Mouse (Mus musculus): ENCODE results near the gene Col19a1. TPM values are rescaled to one million over a fixed set of nuclear protein-coding genes. Genes with fewer than 3 reads are reported as not detected.
A peak's percentile ranks its signal among the peaks of the same experiment; 100 is the strongest.

The Col19a1 gene
- polyA plus RNA-seq, 1 experiment from 2014 or later = 0.45 TPM

DNA sequence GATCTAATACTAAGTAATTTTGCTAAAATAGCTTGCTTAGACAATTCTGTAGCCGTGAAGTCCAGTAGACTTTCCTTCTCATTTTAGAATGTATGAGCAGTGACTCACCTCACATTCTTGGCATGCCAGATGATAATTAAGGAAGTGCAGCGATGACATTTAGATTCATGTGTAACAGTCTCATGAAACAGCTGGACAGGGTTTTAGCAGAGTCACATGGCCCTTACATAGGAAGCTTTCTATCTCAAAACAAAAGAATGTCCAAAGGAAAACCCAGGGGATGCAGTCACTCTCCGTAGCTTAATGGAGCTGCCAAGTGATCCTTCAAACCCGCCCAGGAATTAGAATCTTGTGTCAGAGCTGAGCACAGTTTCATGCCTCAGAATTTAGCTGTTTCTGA lies 33.8 kb downstream of the Col19a1 start:
- ATAC-seq (replicated peaks; ENCODE audit: insufficient number of reproducible peaks, low FRiP score, low TSS enrichment, low read depth) (no peak), DNase-seq (ENCODE audit: low spot score) (peak; percentile 39)
- Histone ChIP-seq H3K27ac (replicated peaks; ENCODE audit: low read depth, low read length) (no peak overlapping the region), H3K4me2 (ENCODE audit: low read depth, low read length) (no peak overlapping the region), H3K4me1 (ENCODE audit: control insufficient read depth, insufficient read depth, low read length) (no peaks in the 10 kb centered on the region), H3K9ac (replicated peaks; ENCODE audit: low read length) (no peak overlapping the region), H3K9me3 (replicated peaks; ENCODE audit: control insufficient read depth, low read length) (no peaks in the 10 kb centered on the region), H3K27me3 (ENCODE audit: control insufficient read depth, insufficient read depth, low read length) (no peaks in the 10 kb centered on the region), H3K4me3 (ENCODE audit: low read depth, low read length) (no peak overlapping the region), H3K36me3 (replicated peaks; ENCODE audit: control insufficient read depth, insufficient read depth, low read depth, low read length) (no peaks in the 10 kb centered on the region)
- 33% methylated on average over 4 of the region's 4 CpGs for WGBS

DNA sequence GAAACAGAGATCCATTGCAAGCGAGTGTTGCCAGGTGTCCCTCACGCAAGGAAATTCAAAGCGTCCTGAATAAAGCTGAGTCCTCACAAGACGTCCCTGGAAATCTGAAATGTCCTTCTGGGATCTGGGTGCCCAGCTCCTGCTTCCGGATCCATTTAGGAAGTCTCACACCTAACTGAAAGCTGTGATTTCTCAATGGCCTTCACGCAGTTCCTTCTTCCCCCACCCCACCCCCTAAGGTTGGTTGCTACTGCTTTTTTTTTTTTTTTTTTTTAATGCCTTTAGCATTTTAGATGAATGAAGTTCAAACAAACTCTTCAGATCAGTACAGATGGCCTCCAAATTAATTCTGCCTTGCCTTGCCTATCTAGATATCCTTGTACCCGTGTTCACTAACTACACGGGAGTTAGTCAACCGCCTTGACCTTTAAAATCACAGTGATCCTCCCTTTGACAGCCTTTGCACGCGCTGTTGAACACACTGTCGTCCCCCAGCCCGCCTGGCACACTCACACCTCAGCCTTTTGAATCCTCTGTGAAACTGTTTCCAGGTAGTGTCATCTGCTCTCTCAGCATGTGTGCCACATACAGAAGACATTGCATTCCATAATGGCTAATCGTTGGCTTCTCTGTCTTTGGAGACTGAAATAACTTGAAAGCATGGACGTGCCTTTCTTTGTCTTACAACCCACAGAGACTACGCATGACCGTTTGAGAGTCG lies 36.6 kb downstream of the Col19a1 start:
- H3K4me3 ChIP-seq (ENCODE audit: low read depth, low read length) = no peak overlapping the region
- no peak overlapping the region for H3K27ac ChIP-seq (replicated peaks; ENCODE audit: low read depth, low read length)
- no peak overlapping the region for H3K4me2 ChIP-seq (ENCODE audit: low read depth, low read length)
- no peaks in the 10 kb centered on the region for H3K27me3 ChIP-seq (ENCODE audit: control insufficient read depth, insufficient read depth, low read length)
- H3K9me3 ChIP-seq (replicated peaks; ENCODE audit: control insufficient read depth, low read length) = no peaks in the 10 kb centered on the region
- no peak overlapping the region for H3K9ac ChIP-seq (replicated peaks; ENCODE audit: low read length)
- H3K4me1 ChIP-seq (ENCODE audit: control insufficient read depth, insufficient read depth, low read length) = no peaks in the 10 kb centered on the region
- ATAC-seq (replicated peaks; ENCODE audit: insufficient number of reproducible peaks, low FRiP score, low TSS enrichment, low read depth) = no peak
- H3K36me3 ChIP-seq (replicated peaks; ENCODE audit: control insufficient read depth, insufficient read depth, low read depth, low read length) = no peaks in the 10 kb centered on the region
- DNase-seq (ENCODE audit: low spot score) = no peak
- 79% methylated on average over 18 of the region's 18 CpGs for whole genome bisulfite sequencing

DNA sequence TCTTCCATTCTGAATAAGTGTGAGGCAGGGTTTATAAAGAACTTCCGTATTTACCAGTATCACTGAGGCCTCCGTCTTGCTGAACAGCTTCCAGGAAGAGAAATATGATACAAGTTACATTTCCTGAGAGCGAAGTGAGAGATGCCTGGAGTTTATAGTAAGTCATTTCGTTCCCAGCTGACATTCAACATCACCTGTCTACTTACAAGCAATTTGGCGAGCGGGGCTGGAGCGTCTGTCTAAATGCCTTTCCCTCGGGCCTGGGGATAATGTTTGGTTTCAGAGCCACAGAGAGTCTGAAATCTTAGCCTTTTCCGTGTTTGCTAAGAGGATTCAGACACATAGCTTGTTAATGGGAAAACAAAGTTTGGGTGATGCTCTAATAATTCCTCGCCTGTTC lies 37.2 kb downstream of the Col19a1 start:
- Histone ChIP-seq H3K36me3 (replicated peaks; ENCODE audit: control insufficient read depth, insufficient read depth, low read depth, low read length) (no peaks in the 10 kb centered on the region), H3K27me3 (ENCODE audit: control insufficient read depth, insufficient read depth, low read length) (no peaks in the 10 kb centered on the region), H3K9ac (replicated peaks; ENCODE audit: low read length) (no peak overlapping the region), H3K4me1 (ENCODE audit: control insufficient read depth, insufficient read depth, low read length) (no peaks in the 10 kb centered on the region), H3K27ac (replicated peaks; ENCODE audit: low read depth, low read length) (no peak overlapping the region), H3K4me3 (ENCODE audit: low read depth, low read length) (no peak overlapping the region), H3K9me3 (replicated peaks; ENCODE audit: control insufficient read depth, low read length) (no peaks in the 10 kb centered on the region), H3K4me2 (ENCODE audit: low read depth, low read length) (no peak overlapping the region)
- no peak for ATAC-seq (replicated peaks; ENCODE audit: insufficient number of reproducible peaks, low FRiP score, low TSS enrichment, low read depth)
- peak; percentile 43 for DNase-seq (ENCODE audit: low spot score)
- WGBS = 42% methylated on average over 10 of the region's 10 CpGs

DNA sequence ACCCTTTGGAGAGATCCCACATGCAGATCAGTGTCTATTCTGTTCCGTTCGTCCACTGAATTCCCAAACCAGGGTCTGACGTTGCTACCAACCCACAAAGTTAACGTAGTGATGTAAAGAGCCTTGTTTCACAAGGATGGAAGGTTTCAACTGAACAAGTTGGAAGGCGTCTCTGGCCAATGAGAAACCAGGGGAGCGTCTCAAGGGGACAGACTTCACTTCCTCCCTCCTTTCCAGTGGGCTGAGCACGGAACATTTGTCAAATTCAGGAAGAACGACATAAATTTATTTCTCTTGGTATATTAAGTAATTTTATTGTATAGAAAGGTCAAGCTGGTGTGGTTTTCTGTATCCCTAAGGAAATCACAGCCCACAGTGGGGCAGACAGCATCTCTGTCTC lies 38.2 kb downstream of the Col19a1 start:
- H3K27me3 ChIP-seq (ENCODE audit: control insufficient read depth, insufficient read depth, low read length) = no peaks in the 10 kb centered on the region
- no peak overlapping the region for H3K4me3 ChIP-seq (ENCODE audit: low read depth, low read length)
- H3K27ac ChIP-seq (replicated peaks; ENCODE audit: low read depth, low read length) = no peak overlapping the region
- H3K9ac ChIP-seq (replicated peaks; ENCODE audit: low read length) = no peak overlapping the region
- H3K4me2 ChIP-seq (ENCODE audit: low read depth, low read length) = no peak overlapping the region
- no peaks in the 10 kb centered on the region for H3K36me3 ChIP-seq (replicated peaks; ENCODE audit: control insufficient read depth, insufficient read depth, low read depth, low read length)
- H3K9me3 ChIP-seq (replicated peaks; ENCODE audit: control insufficient read depth, low read length) = no peaks in the 10 kb centered on the region
- H3K4me1 ChIP-seq (ENCODE audit: control insufficient read depth, insufficient read depth, low read length) = no peaks in the 10 kb centered on the region
- no peak for DNase-seq (ENCODE audit: low spot score)
- no peak for ATAC-seq (replicated peaks; ENCODE audit: insufficient number of reproducible peaks, low FRiP score, low TSS enrichment, low read depth)
- WGBS = 77% methylated on average over 8 of the region's 8 CpGs

DNA sequence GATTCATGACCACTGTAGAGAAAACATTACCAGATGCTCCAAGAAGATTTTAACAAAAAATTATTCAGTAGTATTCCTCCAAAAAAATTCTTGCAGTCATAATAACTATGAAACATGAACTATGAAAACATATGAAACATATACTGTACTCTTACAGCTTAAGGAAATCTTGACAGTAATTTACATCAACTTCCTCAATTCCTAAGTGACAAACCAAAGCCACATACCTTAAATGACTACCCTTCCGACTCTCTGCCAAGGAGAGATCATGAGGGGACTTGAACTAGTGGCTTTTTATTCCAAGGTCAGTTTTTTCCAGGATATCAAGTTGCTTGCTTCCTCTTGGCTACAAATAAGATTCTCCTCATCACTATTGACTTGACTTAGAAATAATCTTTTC lies 39.7 kb downstream of the Col19a1 start:
- no peak overlapping the region for H3K4me3 ChIP-seq (ENCODE audit: low read depth, low read length)
- H3K27me3 ChIP-seq (ENCODE audit: control insufficient read depth, insufficient read depth, low read length) = no peaks in the 10 kb centered on the region
- H3K9ac ChIP-seq (replicated peaks; ENCODE audit: low read length) = no peak overlapping the region
- H3K4me1 ChIP-seq (ENCODE audit: control insufficient read depth, insufficient read depth, low read length) = no peaks in the 10 kb centered on the region
- 79% methylated on average over 1 of the region's 1 CpGs for WGBS
- no peaks in the 10 kb centered on the region for H3K9me3 ChIP-seq (replicated peaks; ENCODE audit: control insufficient read depth, low read length)
- ATAC-seq (replicated peaks; ENCODE audit: insufficient number of reproducible peaks, low FRiP score, low TSS enrichment, low read depth) (no peak), DNase-seq (ENCODE audit: low spot score) (no peak)
- H3K36me3 ChIP-seq (replicated peaks; ENCODE audit: control insufficient read depth, insufficient read depth, low read depth, low read length) = no peaks in the 10 kb centered on the region
- H3K4me2 ChIP-seq (ENCODE audit: low read depth, low read length) = no peak overlapping the region
- H3K27ac ChIP-seq (replicated peaks; ENCODE audit: low read depth, low read length) = no peak overlapping the region

DNA sequence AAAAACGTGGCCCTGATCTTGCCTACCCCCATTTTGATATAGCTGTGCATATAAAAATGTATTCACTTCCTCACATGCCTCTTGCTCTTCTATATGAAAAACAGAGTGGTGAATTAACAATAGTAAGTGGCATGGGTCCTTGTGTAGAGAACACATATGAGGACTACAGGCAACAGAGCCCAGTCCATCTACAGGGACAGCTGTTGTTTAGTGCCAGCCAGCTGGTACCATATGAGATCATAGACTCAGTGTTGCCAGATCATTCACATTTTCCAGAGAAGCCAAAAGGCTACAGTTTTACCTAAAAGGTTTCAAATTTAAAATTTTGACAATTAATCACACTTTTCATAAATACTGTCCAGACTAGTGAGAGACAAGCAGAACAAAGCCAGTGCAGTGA lies 47.4 kb downstream of the Col19a1 start:
- Histone ChIP-seq H3K9ac (replicated peaks; ENCODE audit: low read length) (no peak overlapping the region), H3K4me3 (ENCODE audit: low read depth, low read length) (no peak overlapping the region), H3K9me3 (replicated peaks; ENCODE audit: control insufficient read depth, low read length) (no peaks in the 10 kb centered on the region), H3K27me3 (ENCODE audit: control insufficient read depth, insufficient read depth, low read length) (no peaks in the 10 kb centered on the region), H3K36me3 (replicated peaks; ENCODE audit: control insufficient read depth, insufficient read depth, low read depth, low read length) (no peaks in the 10 kb centered on the region), H3K27ac (replicated peaks; ENCODE audit: low read depth, low read length) (no peak overlapping the region), H3K4me2 (ENCODE audit: low read depth, low read length) (no peak overlapping the region), H3K4me1 (ENCODE audit: control insufficient read depth, insufficient read depth, low read length) (no peaks in the 10 kb centered on the region)
- WGBS = 68% methylated on average over 1 of the region's 1 CpGs
- ATAC-seq (replicated peaks; ENCODE audit: insufficient number of reproducible peaks, low FRiP score, low TSS enrichment, low read depth) (no peak), DNase-seq (ENCODE audit: low spot score) (no peak)

DNA sequence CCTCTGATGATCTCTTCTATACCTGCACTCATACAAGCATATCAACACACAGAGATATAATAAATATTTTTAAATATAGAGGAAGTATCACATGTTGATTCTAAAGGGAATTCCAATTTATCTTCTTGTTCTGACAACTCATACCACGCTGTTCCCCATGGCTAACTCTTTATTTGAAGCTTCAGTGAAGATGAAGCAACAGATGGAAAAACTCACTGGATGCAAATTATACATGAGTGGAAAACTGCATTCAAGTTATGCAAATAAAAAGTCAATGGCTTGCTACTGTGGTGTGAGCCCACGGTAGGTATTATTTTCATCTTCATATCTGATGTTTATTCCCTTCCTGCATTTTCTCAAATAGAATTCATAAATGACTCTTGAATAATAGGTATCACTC lies 60.1 kb downstream of the Col19a1 start:
- Histone ChIP-seq H3K9me3 (replicated peaks; ENCODE audit: control insufficient read depth, low read length) (no peaks in the 10 kb centered on the region), H3K27me3 (ENCODE audit: control insufficient read depth, insufficient read depth, low read length) (no peaks in the 10 kb centered on the region), H3K9ac (replicated peaks; ENCODE audit: low read length) (no peak overlapping the region), H3K4me3 (ENCODE audit: low read depth, low read length) (no peak overlapping the region), H3K4me2 (ENCODE audit: low read depth, low read length) (no peak overlapping the region), H3K4me1 (ENCODE audit: control insufficient read depth, insufficient read depth, low read length) (no peaks in the 10 kb centered on the region), H3K36me3 (replicated peaks; ENCODE audit: control insufficient read depth, insufficient read depth, low read depth, low read length) (no peaks in the 10 kb centered on the region), H3K27ac (replicated peaks; ENCODE audit: low read depth, low read length) (no peak overlapping the region)
- DNase-seq (ENCODE audit: low spot score) (no peak), ATAC-seq (replicated peaks; ENCODE audit: insufficient number of reproducible peaks, low FRiP score, low TSS enrichment, low read depth) (no peak)
- 87% methylated on average over 2 of the region's 2 CpGs for WGBS

DNA sequence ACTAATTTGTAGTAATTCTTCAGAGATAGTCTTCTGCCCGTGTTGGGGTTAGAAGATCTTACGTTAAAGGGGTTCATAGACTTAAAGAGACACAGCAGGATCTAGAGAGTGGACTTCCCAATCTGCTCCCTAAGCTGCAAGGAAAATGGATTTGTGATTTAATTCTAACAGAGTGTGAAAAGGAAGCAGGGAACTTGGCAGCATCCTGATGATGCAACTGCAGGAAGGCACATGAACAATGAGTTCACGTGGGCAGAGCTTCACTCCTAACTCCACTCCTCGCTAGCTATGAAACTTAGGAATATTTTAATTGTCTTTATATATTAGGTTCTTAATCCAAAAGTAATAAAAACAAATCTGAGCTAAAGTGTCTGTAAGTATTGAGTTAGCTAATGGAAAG lies 69.8 kb downstream of the Col19a1 start:
- Histone ChIP-seq H3K4me3 (ENCODE audit: low read depth, low read length) (no peak overlapping the region), H3K27ac (replicated peaks; ENCODE audit: low read depth, low read length) (no peak overlapping the region), H3K36me3 (replicated peaks; ENCODE audit: control insufficient read depth, insufficient read depth, low read depth, low read length) (no peaks in the 10 kb centered on the region), H3K9ac (replicated peaks; ENCODE audit: low read length) (no peak overlapping the region), H3K4me1 (ENCODE audit: control insufficient read depth, insufficient read depth, low read length) (no peaks in the 10 kb centered on the region), H3K4me2 (ENCODE audit: low read depth, low read length) (no peak overlapping the region), H3K27me3 (ENCODE audit: control insufficient read depth, insufficient read depth, low read length) (no peaks in the 10 kb centered on the region), H3K9me3 (replicated peaks; ENCODE audit: control insufficient read depth, low read length) (no peaks in the 10 kb centered on the region)
- ATAC-seq (replicated peaks; ENCODE audit: insufficient number of reproducible peaks, low FRiP score, low TSS enrichment, low read depth) (no peak), DNase-seq (ENCODE audit: low spot score) (no peak)
- 85% methylated on average over 4 of the region's 4 CpGs for WGBS

Data from embryonic facial prominence, embryonic 11.5 days (tissue).